Mouse (Mus musculus) ES-Bruce4 (cell line): ENCODE results near the gene Tesk1. TPM values are rescaled to one million over a fixed set of nuclear protein-coding genes. Genes with fewer than 3 reads are reported as not detected.

ENCODE experiments used
- H3K27ac ChIP-seq: 2 replicates; pipeline ENCODE4 v1.5.1; 2012; ENCODE audit warnings: low read length, inconsistent platforms; ENCODE audit not compliant: insufficient read depth
- H3K27me3 ChIP-seq: 2 replicates; pipeline ENCODE4 v1.6.1; 2012; ENCODE audit warnings: mild to moderate bottlenecking, low read length, inconsistent platforms; ENCODE audit not compliant: control insufficient read depth, poor library complexity, insufficient read depth, severe bottlenecking
- H3K36me3 ChIP-seq: 2 replicates; pipeline ENCODE4 v1.6.1; 2012; ENCODE audit warnings: inconsistent platforms, mild to moderate bottlenecking, low read length, moderate library complexity; ENCODE audit not compliant: control insufficient read depth, poor library complexity, insufficient read depth, severe bottlenecking
- H3K4me1 ChIP-seq: one replicate; pipeline ENCODE4 v1.8.1; 2011; ENCODE audit warnings: low read length; ENCODE audit not compliant: control insufficient read depth, insufficient read depth
- H3K4me3 ChIP-seq: 2 replicates; pipeline ENCODE4 v1.5.1; 2011; ENCODE audit warnings: low read depth, mild to moderate bottlenecking, low read length
- H3K9ac ChIP-seq: 2 replicates; pipeline ENCODE4 v1.6.1; 2012; ENCODE audit warnings: low read depth, mild to moderate bottlenecking, inconsistent platforms; ENCODE audit not compliant: poor library complexity, severe bottlenecking
- H3K9me3 ChIP-seq: replicated peaks from 2 replicates; pipeline ENCODE4 v1.6.1; 2012; ENCODE audit warnings: mild to moderate bottlenecking, low read length, inconsistent platforms; ENCODE audit not compliant: control insufficient read depth, poor library complexity, insufficient read depth, severe bottlenecking
- CTCF ChIP-seq: IDR thresholded peaks from one replicate; pipeline ENCODE4 v1.8.1; 2011; ENCODE audit warnings: low read depth, low read length
- EP300 ChIP-seq: IDR thresholded peaks from 2 replicates; pipeline ENCODE4 v1.6.1; 2011; ENCODE audit warnings: low read depth, low read length; ENCODE audit not compliant: insufficient read depth
- POLR2A ChIP-seq: IDR thresholded peaks from one replicate; pipeline ENCODE4 v1.8.1; 2011; ENCODE audit warnings: low read length; ENCODE audit not compliant: insufficient read depth
- polyA plus RNA-seq: library from polyadenylated mRNA; stranded (reverse); fragments of >200 nt; gene quantifications from 2 replicates; pipeline ENCODE4 v1.2.4, GENCODE M21; 2011; ENCODE audit warnings: low read depth; ENCODE audit not compliant: missing spikeins, insufficient read depth, insufficient read length

The Tesk1 gene
- polyA plus RNA-seq, 1 experiment: 12.6 TPM

DNA sequence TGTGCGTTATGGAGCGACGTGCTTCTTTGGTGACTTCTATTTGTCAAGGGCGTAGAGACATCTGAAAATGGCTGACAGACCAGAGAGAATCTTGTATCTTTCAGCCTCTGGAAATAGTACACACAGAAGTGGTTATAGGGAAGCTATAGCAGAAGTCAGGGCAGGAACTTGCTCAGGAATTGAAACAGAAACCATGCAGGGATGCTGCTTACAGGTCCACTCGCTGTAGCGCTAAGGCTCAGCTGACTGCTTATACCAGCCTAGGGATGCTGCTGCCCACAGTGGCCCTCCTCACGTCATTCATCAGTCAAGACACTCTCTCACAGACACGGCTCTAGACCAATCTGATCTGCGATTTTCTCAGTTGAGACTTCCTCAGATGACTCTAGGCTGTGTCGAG is 28.6 kb downstream of the Tesk1 start:
- Histone ChIP-seq H3K4me3 (no peak overlapping the region), H3K9ac (no peak overlapping the region), H3K4me1 (no peaks in the 10 kb centered on the region), H3K36me3 (no peaks in the 10 kb centered on the region), H3K9me3 (no peaks in the 10 kb centered on the region), H3K27ac (no peak overlapping the region), H3K27me3 (no peaks in the 10 kb centered on the region)
- TF ChIP-seq EP300 (no peak), CTCF (no peak), POLR2A (no peak)

DNA sequence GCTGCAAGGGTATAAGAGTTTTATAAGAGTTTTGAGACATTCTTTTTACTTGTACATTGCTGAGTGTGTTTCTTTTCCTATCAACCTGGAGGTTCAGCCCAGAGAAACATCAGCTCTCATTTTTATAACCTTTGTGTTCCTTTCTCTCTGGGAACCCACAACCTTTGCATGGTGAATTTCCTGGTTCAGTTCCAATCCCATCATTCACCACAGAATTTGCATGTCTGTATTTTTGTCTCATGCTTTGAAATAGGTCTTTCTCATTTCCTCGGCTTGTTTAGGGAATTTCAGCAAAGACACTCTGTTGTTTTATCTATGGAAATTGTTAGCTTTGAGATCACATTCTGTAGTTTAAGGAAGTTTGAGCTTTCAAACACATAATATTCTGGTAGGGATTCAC is 31.9 kb downstream of the Tesk1 start:
- no peak overlapping the region for H3K27ac ChIP-seq
- H3K36me3 ChIP-seq: no peaks in the 10 kb centered on the region
- TF ChIP-seq EP300 (no peak), POLR2A (no peak), CTCF (no peak)
- no peaks in the 10 kb centered on the region for H3K9me3 ChIP-seq
- no peak overlapping the region for H3K9ac ChIP-seq
- no peaks in the 10 kb centered on the region for H3K4me1 ChIP-seq
- no peaks in the 10 kb centered on the region for H3K27me3 ChIP-seq
- no peak overlapping the region for H3K4me3 ChIP-seq

DNA sequence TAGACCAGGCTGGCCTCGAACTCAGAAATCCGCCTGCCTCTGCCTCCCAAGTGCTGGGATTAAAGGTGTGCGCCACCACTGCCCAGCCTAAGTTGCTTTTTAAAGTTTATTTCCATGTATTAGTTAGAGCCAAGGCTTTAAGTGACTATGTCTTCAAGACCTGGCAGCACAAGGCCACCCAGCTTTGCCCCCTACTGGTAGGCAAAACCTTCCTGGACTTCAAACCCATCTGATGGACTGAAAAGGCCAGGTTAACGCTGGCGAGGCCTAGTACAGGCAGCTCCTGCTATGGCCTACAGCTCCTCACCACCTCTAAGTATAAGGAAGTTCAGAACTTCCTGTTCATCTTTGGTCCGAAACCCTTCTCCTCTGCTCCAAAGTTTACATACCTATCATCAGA is 34.9 kb downstream of the Tesk1 start:
- Histone ChIP-seq H3K36me3 (no peaks in the 10 kb centered on the region), H3K9ac (no peak overlapping the region), H3K4me1 (no peaks in the 10 kb centered on the region), H3K27me3 (no peaks in the 10 kb centered on the region), H3K4me3 (no peak overlapping the region), H3K27ac (no peak overlapping the region), H3K9me3 (no peaks in the 10 kb centered on the region)
- TF ChIP-seq POLR2A (no peak), EP300 (no peak), CTCF (peak; percentile 31)

DNA sequence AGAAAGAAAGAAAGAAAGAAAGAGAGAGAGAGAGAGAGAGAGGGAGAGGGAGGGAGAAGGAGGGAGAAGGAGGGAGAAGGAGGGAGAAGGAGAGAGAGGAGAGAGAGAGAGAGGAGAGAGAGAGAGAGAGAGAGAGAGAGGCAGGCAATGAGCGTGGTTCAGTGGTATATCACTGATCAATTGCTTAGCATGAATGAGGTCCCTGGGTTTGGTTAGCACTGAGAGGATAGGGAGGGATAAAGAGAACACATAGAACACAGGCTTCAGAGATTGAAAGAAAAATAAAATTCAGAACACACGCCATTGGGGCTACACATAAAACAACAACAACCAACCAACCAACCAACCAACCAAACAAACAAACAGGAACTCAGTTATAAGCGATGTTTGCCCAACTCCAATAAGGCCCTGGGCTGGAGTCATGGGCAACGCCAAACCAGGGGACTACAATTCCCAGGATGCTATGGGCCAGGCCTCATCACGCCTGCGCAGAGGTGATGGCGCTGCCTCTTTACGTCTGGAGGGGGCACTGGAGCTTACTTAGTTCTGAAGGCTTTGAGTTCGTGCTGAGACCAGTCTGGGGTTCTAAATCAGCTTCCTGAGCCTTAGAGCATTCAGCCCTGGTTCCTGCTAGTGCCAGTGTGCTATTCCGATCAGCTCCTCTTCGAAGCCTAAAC is 36.3 kb downstream of the Tesk1 start:
- Histone ChIP-seq H3K9ac (no peak overlapping the region), H3K36me3 (no peaks in the 10 kb centered on the region), H3K9me3 (no peaks in the 10 kb centered on the region), H3K27ac (0 out of 2 replicates have a peak overlapping the region, but pooled peaks have one; percentile 15), H3K4me3 (peak overlapping the region; percentile 74), H3K27me3 (no peaks in the 10 kb centered on the region), H3K4me1 (no peaks in the 10 kb centered on the region)
- peak; percentile 55 for TF ChIP-seq POLR2A
- TF ChIP-seq EP300: no peak
- peak; percentile 43 for TF ChIP-seq CTCF

DNA sequence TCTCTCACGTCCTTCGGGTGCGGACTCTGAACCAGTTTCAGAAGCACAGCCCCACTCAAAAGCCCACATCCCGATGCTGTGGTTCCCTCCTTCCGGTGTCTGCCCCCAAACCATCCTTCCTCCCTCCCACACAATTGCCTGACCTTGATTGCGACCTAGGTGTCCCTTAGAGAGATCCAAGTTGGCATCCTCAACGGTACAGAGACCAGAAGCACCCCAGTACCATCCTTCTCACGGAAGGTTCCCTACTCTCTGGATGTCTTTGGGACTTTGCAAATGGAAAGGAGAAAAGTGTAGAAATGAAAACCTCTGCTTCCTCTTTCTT is 36.8 kb downstream of the Tesk1 start:
- Histone ChIP-seq H3K4me1 (peaks cover 1% of the 10 kb centered on the region), H3K9ac (no peak overlapping the region), H3K27me3 (no peaks in the 10 kb centered on the region), H3K36me3 (no peaks in the 10 kb centered on the region), H3K27ac (0 out of 2 replicates have a peak overlapping the region, but pooled peaks have one; percentile 15), H3K4me3 (peak overlapping the region; percentile 74), H3K9me3 (no peaks in the 10 kb centered on the region)
- no peak for TF ChIP-seq CTCF
- no peak for TF ChIP-seq POLR2A
- no peak for TF ChIP-seq EP300

DNA sequence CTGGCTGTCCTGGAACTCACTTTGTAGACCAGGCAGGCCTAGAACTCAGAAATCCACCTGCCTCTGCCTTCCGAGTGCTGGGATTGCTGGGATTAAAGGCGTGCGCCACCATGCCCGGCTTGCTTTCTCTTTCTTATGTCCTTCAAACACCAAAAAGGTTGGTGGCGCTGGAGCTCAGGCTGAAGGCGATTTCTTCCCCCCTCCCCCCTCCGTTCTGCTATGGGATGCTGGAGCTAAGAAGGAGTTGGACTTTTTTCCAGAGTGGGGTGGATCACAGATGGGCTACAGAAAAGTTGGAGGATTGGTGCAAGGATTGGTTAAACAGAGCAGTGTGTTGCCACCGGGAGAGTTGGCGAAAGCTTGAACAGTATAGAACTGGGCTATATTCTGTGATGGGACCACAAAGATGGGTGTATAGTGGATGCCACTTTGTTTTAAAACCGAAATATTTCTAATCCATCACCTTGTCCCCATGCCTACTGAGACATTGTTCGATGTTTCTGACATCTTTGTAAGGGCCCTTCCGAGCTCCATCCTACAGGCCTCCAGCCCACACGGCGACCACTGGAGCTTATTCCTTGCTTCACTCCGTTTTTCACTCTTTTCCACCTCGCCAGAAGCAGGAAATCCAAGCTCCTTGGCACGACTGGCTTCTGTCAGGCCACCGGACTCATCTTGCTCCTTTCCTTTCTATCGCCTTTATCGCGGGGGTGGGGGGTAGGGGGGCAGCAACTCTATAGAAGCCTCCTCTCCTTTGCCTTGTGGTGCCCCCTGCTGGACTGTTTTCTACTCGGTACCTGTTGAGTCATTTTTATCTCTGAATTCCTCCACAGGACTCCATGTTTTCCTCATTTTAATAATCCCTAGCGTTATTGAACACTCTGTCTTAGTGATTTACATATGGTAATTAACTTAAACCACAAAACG is 37.4 kb downstream of the Tesk1 start:
- Histone ChIP-seq H3K27ac (no peak overlapping the region), H3K4me1 (peaks cover 2% of the 10 kb centered on the region), H3K4me3 (peak overlapping the region; percentile 71), H3K9me3 (no peaks in the 10 kb centered on the region), H3K36me3 (no peaks in the 10 kb centered on the region), H3K27me3 (no peaks in the 10 kb centered on the region), H3K9ac (peak overlapping the region; percentile 38)
- TF ChIP-seq CTCF (peak; percentile 53), EP300 (no peak), POLR2A (no peak)
